Mouse (Mus musculus) intestine, embryonic 16.5 days (tissue): ENCODE measurements around the gene Tbl1xr1. TPM values are rescaled to one million over a fixed set of nuclear protein-coding genes. Genes with fewer than 3 reads are reported as not detected.

Source experiments
- ATAC-seq: fragments of 200-750 bp; cut with Nextera tagmentation; 2 replicates; pipeline ENCODE4 v1.8.0; 2017; ENCODE audit warnings: moderate TSS enrichment, moderate library complexity
- H3K27ac ChIP-seq: fragments of 300-500 bp; sonication (generic); 2 replicates; pipeline ENCODE4 v1.5.1; 2014; ENCODE audit warnings: mild to moderate bottlenecking, low read length
- H3K27me3 ChIP-seq: fragments of 300-500 bp; sonication (generic); replicated peaks from 2 replicates; pipeline ENCODE4 v1.6.1; 2014; ENCODE audit warnings: low read length, control low read depth, mixed read lengths; ENCODE audit not compliant: control insufficient read depth, insufficient read depth
- H3K36me3 ChIP-seq: fragments of 300-500 bp; sonication (generic); 2 replicates; pipeline ENCODE4 v1.6.1; 2014; ENCODE audit warnings: low read length, control low read depth; ENCODE audit not compliant: control insufficient read depth, insufficient read depth
- H3K4me1 ChIP-seq: fragments of 300-500 bp; sonication (generic); 2 replicates; pipeline ENCODE4 v1.6.1; 2014; ENCODE audit warnings: low read length, control low read depth, mixed read lengths; ENCODE audit not compliant: control insufficient read depth, insufficient read depth
- H3K4me2 ChIP-seq: fragments of 300-500 bp; sonication (generic); 2 replicates; pipeline ENCODE4 v1.6.1; 2014; ENCODE audit warnings: low read depth, low read length, control low read depth
- H3K4me3 ChIP-seq: fragments of 300-500 bp; sonication (generic); 2 replicates; pipeline ENCODE4 v1.5.1; 2014; ENCODE audit warnings: mild to moderate bottlenecking, low read length
- H3K9ac ChIP-seq: fragments of 300-500 bp; sonication (generic); 2 replicates; pipeline ENCODE4 v1.6.1; 2014; ENCODE audit warnings: low read depth, low read length
- H3K9me3 ChIP-seq: fragments of 300-500 bp; sonication (generic); 2 replicates; pipeline ENCODE4 v1.6.1; 2016; ENCODE audit warnings: low read length, control low read depth; ENCODE audit not compliant: control insufficient read depth
- WGBS: fragments of 180-500 bp; shearing (Covaris S2); extraction: QIAGEN DNeasy Blood & Tissue Kit; methylation state at CpG from one replicate; pipeline ENCODE4 v1.1.7; 2014; 5-methylcytosine and 5-hydroxymethylcytosine counted together
- polyA plus RNA-seq: library from polyadenylated mRNA; unstranded; fragments of >200 nt; fragmentation: Nextera tagmentation; extraction: Ambion mirVana; gene quantifications from 2 replicates; pipeline ENCODE4 v1.2.1, GENCODE M21; 2015

Gene Tbl1xr1
- polyA plus RNA-seq, 1 experiment from 2014 or later: 10.3 TPM

DNA sequence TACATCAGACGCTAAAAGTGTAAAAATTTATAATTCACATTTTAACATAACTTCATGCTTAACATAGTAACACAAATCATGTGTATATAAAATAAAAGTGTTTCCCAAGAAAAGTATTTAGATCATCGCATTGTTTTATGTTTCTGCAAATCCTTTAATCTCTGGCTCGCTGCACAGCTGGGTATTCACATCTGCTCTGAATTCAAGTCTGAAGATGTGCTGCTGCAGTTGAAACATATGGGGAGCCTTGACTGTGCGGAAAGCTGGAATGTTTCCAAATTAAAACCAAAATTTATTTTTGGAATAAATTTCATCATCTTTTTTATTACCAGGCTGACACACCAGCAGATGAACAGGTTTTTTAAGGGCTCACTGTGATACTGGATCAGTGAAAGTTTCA, 97.8 kb downstream of the Tbl1xr1 start:
- Histone ChIP-seq H3K4me1 (no peaks in the 10 kb centered on the region), H3K27ac (no peak overlapping the region), H3K4me2 (no peak overlapping the region), H3K9ac (no peak overlapping the region), H3K36me3 (no peaks in the 10 kb centered on the region), H3K4me3 (no peak overlapping the region), H3K27me3 (no peaks in the 10 kb centered on the region), H3K9me3 (no peaks in the 10 kb centered on the region)
- no peak for ATAC-seq
- 67% methylated on average over 4 of the region's 4 CpGs for WGBS

DNA sequence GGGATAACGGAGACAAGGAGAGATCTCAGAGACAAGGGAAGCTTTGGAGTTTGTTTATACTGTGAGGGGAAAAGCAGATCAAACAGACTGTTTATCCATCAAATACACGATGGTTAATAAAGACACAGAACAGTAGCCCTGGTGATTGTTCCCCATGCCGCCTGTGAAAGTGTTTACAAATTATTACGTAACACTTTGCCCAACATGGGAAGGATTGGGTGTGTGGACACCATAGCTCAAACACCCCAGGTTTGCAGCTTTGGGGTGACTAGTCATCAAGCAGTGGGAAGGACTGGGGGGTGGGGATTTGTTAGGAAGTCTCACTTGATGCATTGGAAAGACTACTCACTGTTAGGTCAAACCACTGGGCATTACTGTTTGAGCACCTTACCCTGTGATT, 103.6 kb downstream of the Tbl1xr1 start:
- H3K27ac ChIP-seq: no peak overlapping the region
- no peaks in the 10 kb centered on the region for H3K36me3 ChIP-seq
- no peaks in the 10 kb centered on the region for H3K4me1 ChIP-seq
- 58% methylated on average over 3 of the region's 4 CpGs for WGBS
- H3K9me3 ChIP-seq: no peaks in the 10 kb centered on the region
- no peak overlapping the region for H3K4me2 ChIP-seq
- no peak overlapping the region for H3K9ac ChIP-seq
- H3K27me3 ChIP-seq: no peaks in the 10 kb centered on the region
- no peak overlapping the region for H3K4me3 ChIP-seq
- ATAC-seq: no peak

DNA sequence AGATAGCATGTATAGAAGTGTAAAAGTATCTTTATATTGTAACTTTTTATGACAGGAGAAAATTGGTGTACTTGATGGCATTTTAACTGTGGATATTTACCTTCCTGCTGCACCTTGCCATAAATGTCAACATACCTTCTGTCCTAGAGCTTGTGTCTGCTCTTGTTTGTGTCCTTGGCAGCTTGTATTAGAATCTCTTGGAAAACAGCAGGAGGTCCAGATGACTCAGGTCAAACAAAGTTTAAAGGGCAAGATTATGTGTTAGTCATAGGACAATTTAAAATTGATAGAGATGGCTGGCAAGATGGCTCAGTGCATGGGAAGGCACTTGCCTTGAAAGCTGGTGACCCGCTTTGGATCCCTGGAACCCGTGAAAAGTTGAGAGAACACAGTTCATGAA, 104.6 kb downstream of the Tbl1xr1 start:
- no peaks in the 10 kb centered on the region for H3K27me3 ChIP-seq

DNA sequence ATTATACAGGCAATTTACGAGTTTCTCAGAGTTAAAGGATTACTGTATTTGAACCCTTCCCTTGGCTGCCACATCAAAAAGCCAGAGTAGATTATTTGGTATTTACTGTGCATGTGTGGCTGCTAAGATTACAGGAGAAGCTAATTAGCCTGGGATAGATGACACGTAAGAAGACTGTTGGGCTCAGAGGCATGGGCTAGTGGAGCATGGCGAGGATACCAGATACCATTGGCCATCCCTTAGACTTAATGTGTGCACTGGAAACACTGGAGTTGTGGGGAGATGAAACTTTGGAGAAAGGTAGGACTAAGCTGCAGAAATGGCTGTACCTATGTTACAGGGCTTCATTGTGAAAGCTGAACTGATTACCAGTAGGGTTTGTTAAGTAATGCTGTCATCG, 108.8 kb downstream of the Tbl1xr1 start:
- H3K27ac ChIP-seq: no peak overlapping the region
- WGBS: 95% methylated on average over 4 of the region's 4 CpGs
- no peaks in the 10 kb centered on the region for H3K4me1 ChIP-seq
- H3K36me3 ChIP-seq: no peaks in the 10 kb centered on the region
- H3K4me2 ChIP-seq: no peak overlapping the region
- no peak overlapping the region for H3K4me3 ChIP-seq
- no peaks in the 10 kb centered on the region for H3K9me3 ChIP-seq
- no peak for ATAC-seq
- H3K9ac ChIP-seq: no peak overlapping the region
- no peaks in the 10 kb centered on the region for H3K27me3 ChIP-seq

More for the DNA sequence above, 104.6 kb downstream of the Tbl1xr1 start:
- Histone ChIP-seq H3K36me3 (no peaks in the 10 kb centered on the region), H3K4me1 (no peaks in the 10 kb centered on the region), H3K4me2 (no peak overlapping the region), H3K9ac (no peak overlapping the region), H3K27ac (no peak overlapping the region), H3K9me3 (no peaks in the 10 kb centered on the region), H3K4me3 (no peak overlapping the region)
- no peak for ATAC-seq
- 94% methylated on average over 2 of the region's 2 CpGs for WGBS

DNA sequence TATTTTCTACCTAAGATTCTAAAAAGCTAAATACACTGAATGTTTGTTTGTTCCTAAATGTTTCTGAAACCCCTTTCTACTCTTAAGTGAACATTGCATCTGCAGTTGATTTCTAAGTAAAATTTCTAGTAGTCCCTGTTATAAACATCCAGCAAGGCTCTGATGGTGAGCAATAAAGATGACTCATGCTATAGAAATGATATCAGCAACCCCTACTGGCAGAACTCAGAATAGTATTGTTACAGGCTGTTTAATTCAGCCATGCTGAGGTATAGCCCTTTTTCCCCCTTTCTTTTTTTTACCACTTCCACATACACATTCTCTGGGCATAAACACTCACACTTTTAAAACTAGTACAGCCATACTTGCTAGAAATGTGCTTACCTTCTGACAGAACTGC, 114.0 kb downstream of the Tbl1xr1 start:
- Histone ChIP-seq H3K27me3 (no peaks in the 10 kb centered on the region), H3K9ac (no peak overlapping the region), H3K4me3 (no peak overlapping the region), H3K36me3 (peaks cover 3% of the 10 kb centered on the region; the same call in 1 of the 2 replicates), H3K27ac (no peak overlapping the region), H3K4me1 (no peaks in the 10 kb centered on the region), H3K4me2 (no peak overlapping the region), H3K9me3 (no peaks in the 10 kb centered on the region)
- peak; percentile 56 for ATAC-seq

DNA sequence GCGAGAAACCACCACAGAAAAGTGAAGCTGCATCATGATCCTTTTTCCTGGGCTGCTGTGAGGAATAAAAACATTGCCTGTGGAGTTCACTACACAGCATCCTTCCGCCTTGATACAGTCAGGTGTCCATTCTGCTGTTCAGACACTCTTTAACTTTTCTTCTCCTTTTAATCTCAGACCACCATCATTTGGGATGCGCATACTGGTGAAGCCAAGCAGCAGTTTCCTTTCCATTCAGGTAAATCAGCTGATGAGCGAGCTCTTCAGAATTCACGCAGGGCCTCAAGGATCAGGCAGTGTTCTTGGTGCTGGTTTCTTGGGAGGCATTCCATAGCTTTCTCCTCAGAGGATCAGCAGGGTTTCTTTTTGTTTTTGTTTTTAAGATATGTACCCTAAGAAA, 116.5 kb downstream of the Tbl1xr1 start:
- ATAC-seq: no peak
- no peaks in the 10 kb centered on the region for H3K4me1 ChIP-seq

DNA sequence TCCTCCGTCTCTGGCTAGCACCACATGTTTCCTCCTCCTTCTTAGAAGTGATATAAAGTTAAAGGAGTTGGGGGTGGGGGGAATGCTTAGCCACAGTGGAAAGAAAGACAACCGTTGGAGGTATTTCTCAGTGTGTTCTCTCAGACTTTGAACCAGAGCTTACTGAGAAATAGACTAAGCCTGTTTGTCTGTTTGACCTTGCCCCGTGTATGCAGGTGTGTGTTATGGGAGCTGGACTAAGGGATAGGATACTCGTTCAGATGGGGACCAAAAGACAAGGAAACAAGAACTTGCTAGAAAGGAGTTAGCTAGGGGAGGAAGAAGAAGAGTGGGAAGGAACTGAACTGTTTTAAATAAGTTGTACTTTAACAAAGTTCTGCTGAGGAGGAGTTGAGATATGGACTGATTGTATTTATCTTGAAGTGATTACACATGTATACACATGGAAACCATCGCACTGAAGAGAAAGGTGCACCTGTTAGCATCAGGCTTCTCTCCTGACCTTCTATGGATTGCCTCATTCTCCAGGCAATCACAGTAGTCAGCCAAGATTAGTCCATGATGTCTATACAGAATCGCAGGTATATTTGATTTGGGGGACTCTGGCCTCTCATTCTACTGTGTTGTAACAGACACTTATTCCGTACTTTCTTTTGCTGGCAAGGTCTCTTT, 117.9 kb downstream of the Tbl1xr1 start:
- peaks cover 3% of the 10 kb centered on the region; the same call in 1 of the 2 replicates for H3K36me3 ChIP-seq
- H3K9ac ChIP-seq: no peak overlapping the region
- no peaks in the 10 kb centered on the region for H3K4me1 ChIP-seq
- H3K4me3 ChIP-seq: no peak overlapping the region
- H3K27me3 ChIP-seq: no peaks in the 10 kb centered on the region
- 71% methylated on average over 7 of the region's 7 CpGs for WGBS
- H3K9me3 ChIP-seq: no peaks in the 10 kb centered on the region
- no peak overlapping the region for H3K27ac ChIP-seq
- peak; percentile 81 for ATAC-seq
- H3K4me2 ChIP-seq: no peak overlapping the region

More for the DNA sequence above, 116.5 kb downstream of the Tbl1xr1 start:
- Histone ChIP-seq H3K27ac (no peak overlapping the region), H3K4me3 (no peak overlapping the region), H3K4me2 (no peak overlapping the region), H3K27me3 (no peaks in the 10 kb centered on the region), H3K36me3 (peaks cover 3% of the 10 kb centered on the region; the same call in 1 of the 2 replicates), H3K9me3 (no peaks in the 10 kb centered on the region), H3K9ac (no peak overlapping the region)
- WGBS: 97% methylated on average over 5 of the region's 5 CpGs

DNA sequence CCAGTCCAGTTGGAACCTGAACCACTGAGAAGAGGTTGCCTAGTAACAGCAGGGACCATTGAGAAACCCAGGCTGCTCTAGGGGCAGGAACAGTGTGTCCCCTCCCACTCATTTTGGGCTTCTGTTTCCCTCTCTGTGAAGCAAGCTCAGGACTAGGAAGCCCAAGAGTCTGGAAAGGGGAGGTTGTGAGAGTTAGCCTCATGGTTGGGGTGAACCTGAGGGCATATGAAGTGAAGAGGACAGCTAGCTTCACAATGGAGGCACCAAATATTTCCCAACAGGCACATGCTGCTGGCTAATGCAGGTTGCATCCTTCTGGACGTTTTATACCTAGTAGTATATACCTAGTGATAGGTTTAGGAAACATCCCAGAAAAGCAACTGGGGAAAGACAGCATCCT, 122.3 kb downstream of the Tbl1xr1 start:
- Histone ChIP-seq H3K4me1 (no peaks in the 10 kb centered on the region), H3K9me3 (no peaks in the 10 kb centered on the region), H3K4me3 (no peak overlapping the region), H3K9ac (no peak overlapping the region), H3K27ac (no peak overlapping the region), H3K27me3 (no peaks in the 10 kb centered on the region), H3K36me3 (peaks cover 7% of the 10 kb centered on the region; the same call in 1 of the 2 replicates), H3K4me2 (no peak overlapping the region)
- WGBS: 79% methylated on average over 1 of the region's 1 CpGs
- no peak for ATAC-seq

DNA sequence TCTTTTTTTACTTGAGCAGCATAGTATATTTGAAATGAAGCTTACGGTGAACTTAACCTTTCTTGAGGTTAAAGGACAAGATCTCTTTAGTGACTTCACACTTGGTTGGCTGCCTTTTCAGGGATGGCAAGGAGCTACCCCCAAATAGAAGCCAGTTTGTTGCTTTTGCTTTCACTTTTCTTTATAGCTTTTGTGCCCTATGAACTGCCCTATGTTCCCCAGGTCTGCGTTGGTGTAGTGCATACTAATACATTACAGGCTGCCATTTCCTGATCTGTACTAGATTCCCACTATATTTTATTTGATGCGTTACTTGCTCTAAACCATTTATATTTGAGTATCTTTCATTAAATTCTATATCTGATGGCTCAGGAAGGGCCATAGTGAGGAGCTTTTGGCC, 127.7 kb downstream of the Tbl1xr1 start:
- peaks cover 13% of the 10 kb centered on the region; the same call in 1 of the 2 replicates for H3K36me3 ChIP-seq
- H3K4me1 ChIP-seq: no peaks in the 10 kb centered on the region
- H3K27ac ChIP-seq: no peak overlapping the region
- no peaks in the 10 kb centered on the region for H3K27me3 ChIP-seq
- no peaks in the 10 kb centered on the region for H3K9me3 ChIP-seq
- H3K9ac ChIP-seq: no peak overlapping the region
- WGBS: 92% methylated on average over 3 of the region's 3 CpGs
- no peak for ATAC-seq
- H3K4me3 ChIP-seq: no peak overlapping the region
- no peak overlapping the region for H3K4me2 ChIP-seq

DNA sequence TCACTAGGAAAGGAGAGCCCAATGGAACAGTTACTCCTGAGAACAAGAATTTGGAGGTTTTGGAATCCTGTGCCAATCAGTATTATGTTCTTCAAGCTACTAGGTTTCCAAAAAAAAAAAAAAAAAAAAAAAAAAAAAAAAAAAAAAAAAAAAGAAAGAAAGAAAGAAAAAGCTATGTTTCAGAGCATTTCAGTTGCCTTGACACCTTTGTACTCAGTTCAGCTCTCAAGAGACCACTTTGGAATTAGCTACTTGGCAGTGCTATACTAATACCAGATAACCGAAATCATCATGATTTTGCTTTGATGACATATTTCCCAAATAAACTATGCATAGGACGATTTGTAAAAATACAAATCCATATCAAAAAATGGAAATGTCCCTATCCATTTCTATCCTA, 145.1 kb downstream of the Tbl1xr1 start:
- no peaks in the 10 kb centered on the region for H3K36me3 ChIP-seq
- WGBS: 78% methylated on average over 2 of the region's 2 CpGs
- ATAC-seq: no peak
- H3K9me3 ChIP-seq: no peaks in the 10 kb centered on the region
- no peaks in the 10 kb centered on the region for H3K27me3 ChIP-seq
- no peaks in the 10 kb centered on the region for H3K4me1 ChIP-seq
- no peak overlapping the region for H3K27ac ChIP-seq
- H3K9ac ChIP-seq: no peak overlapping the region
- no peak overlapping the region for H3K4me2 ChIP-seq
- no peak overlapping the region for H3K4me3 ChIP-seq
